Mouse (Mus musculus) heart, embryonic 11.5 days (tissue): Measurements from ENCODE around the gene Npdc1. TPM values are rescaled to one million over a fixed set of nuclear protein-coding genes. Genes with fewer than 3 reads are reported as not detected.

Experiments used
- ATAC-seq: fragments of 200-750 bp; cut with Nextera tagmentation; replicated peaks from 2 replicates; pipeline ENCODE4 v1.8.0; 2017; ENCODE audit warnings: moderate library complexity; ENCODE audit not compliant: insufficient number of reproducible peaks, low FRiP score, low TSS enrichment
- H3K27ac ChIP-seq: fragments of 300-500 bp; sonication (generic); 2 replicates; pipeline ENCODE4 v1.5.1; 2014; ENCODE audit warnings: mild to moderate bottlenecking, low read depth, low read length
- H3K27me3 ChIP-seq: fragments of 300-500 bp; sonication (generic); 2 replicates; pipeline ENCODE4 v1.6.1; 2014; ENCODE audit warnings: mild to moderate bottlenecking, low read length, mixed read lengths; ENCODE audit not compliant: control insufficient read depth, insufficient read depth
- H3K36me3 ChIP-seq: fragments of 300-500 bp; sonication (generic); 2 replicates; pipeline ENCODE4 v1.6.1; 2014; ENCODE audit warnings: mild to moderate bottlenecking, low read length, moderate library complexity, mixed read lengths; ENCODE audit not compliant: control insufficient read depth, insufficient read depth
- H3K4me1 ChIP-seq: fragments of 300-500 bp; sonication (generic); 2 replicates; pipeline ENCODE4 v1.6.1; 2014; ENCODE audit warnings: low read length; ENCODE audit not compliant: control insufficient read depth, insufficient read depth
- H3K4me2 ChIP-seq: fragments of 300-500 bp; sonication (generic); 2 replicates; pipeline ENCODE4 v1.6.1; 2014; ENCODE audit warnings: mild to moderate bottlenecking, moderate library complexity
- H3K4me3 ChIP-seq: fragments of 300-500 bp; sonication (generic); 2 replicates; pipeline ENCODE4 v1.5.1; 2014; ENCODE audit warnings: low read depth, low read length
- H3K9ac ChIP-seq: fragments of 300-500 bp; sonication (generic); 2 replicates; pipeline ENCODE4 v1.6.1; 2014; ENCODE audit warnings: mild to moderate bottlenecking, low read depth, low read length, moderate library complexity
- H3K9me3 ChIP-seq: fragments of 300-500 bp; sonication (generic); replicated peaks from 2 replicates; pipeline ENCODE4 v1.6.1; 2016; ENCODE audit warnings: low read length; ENCODE audit not compliant: control insufficient read depth
- WGBS: fragments of 180-500 bp; shearing (Covaris S2); extraction: QIAGEN DNeasy Blood & Tissue Kit; methylation state at CpG from one replicate; pipeline ENCODE4 v1.1.7; 2014; ENCODE audit not compliant: insufficient replicate concordance; 5-methylcytosine and 5-hydroxymethylcytosine counted together
- polyA plus RNA-seq: library from polyadenylated mRNA; unstranded; fragments of >200 nt; fragmentation: Nextera tagmentation; extraction: Ambion mirVana; gene quantifications from 2 replicates; pipeline ENCODE4 v1.2.1, GENCODE M21; 2014

Gene Npdc1
- polyA plus RNA-seq, 1 experiment from 2014 or later, result 18.9 TPM

GRCm38 (mm10) chr2:25422587-25423410, 23.6 kb downstream of the Npdc1 start, which contains the start of gene Fut7:
TSS of gene Fut7 (plus strand) at chr2:25423267.
- 48% methylated on average over 17 of the region's 17 CpGs for WGBS
- H3K9ac ChIP-seq, result no peak within 1 kb of the TSS
- H3K9me3 ChIP-seq, result no peaks in the 10 kb centered on the region
- no peak within 1 kb of the TSS for H3K4me2 ChIP-seq
- H3K4me1 ChIP-seq, result no peaks in the 10 kb centered on the region
- no peaks in the 10 kb centered on the region for H3K36me3 ChIP-seq
- peaks cover 43% of the 10 kb centered on the region for H3K27me3 ChIP-seq
- no peak within 1 kb of the TSS for H3K4me3 ChIP-seq
- no peak for ATAC-seq
- no peak within 1 kb of the TSS for H3K27ac ChIP-seq

GRCm38 (mm10) chr2:25423626-25424025, 24.5 kb downstream of the Npdc1 start:
- Histone ChIP-seq H3K4me1 (no peaks in the 10 kb centered on the region; the same call in 1 of the 2 replicates), H3K9ac (no peak overlapping the region), H3K36me3 (no peaks in the 10 kb centered on the region), H3K9me3 (no peaks in the 10 kb centered on the region), H3K4me2 (no peak overlapping the region), H3K27ac (no peak overlapping the region), H3K4me3 (no peak overlapping the region), H3K27me3 (peaks cover 43% of the 10 kb centered on the region)
- ATAC-seq, result no peak
- WGBS, result 21% methylated on average over 1 of the region's 1 CpGs

- Histone ChIP-seq H3K4me2 (no peak overlapping the region), H3K9ac (no peak overlapping the region), H3K27me3 (peaks cover 59% of the 10 kb centered on the region), H3K4me1 (no peaks in the 10 kb centered on the region; the same call in 1 of the 2 replicates), H3K9me3 (no peaks in the 10 kb centered on the region), H3K36me3 (no peaks in the 10 kb centered on the region), H3K4me3 (no peak overlapping the region), H3K27ac (no peak overlapping the region)
- WGBS, result 45% methylated on average over 27 of the region's 27 CpGs
- no peak for ATAC-seq
Observed at GRCm38 (mm10) chr2:25425481-25425880, 26.3 kb downstream of the Npdc1 start.

- ATAC-seq, result no peak
- H3K9me3 ChIP-seq, result no peaks in the 10 kb centered on the region
- H3K4me3 ChIP-seq, result no peak overlapping the region
- H3K27me3 ChIP-seq, result peaks cover 66% of the 10 kb centered on the region
- 27% methylated on average over 5 of the region's 5 CpGs for WGBS
- H3K27ac ChIP-seq, result no peak overlapping the region
- no peak overlapping the region for H3K9ac ChIP-seq
- no peaks in the 10 kb centered on the region; the same call in 1 of the 2 replicates for H3K4me1 ChIP-seq
- no peaks in the 10 kb centered on the region for H3K36me3 ChIP-seq
- no peak overlapping the region for H3K4me2 ChIP-seq
Observed at GRCm38 (mm10) chr2:25426721-25427191, 27.6 kb downstream of the Npdc1 start.

GRCm38 (mm10) chr2:25427256-25427655, 28.1 kb downstream of the Npdc1 start:
- H3K36me3 ChIP-seq, result no peaks in the 10 kb centered on the region
- ATAC-seq, result no peak

GRCm38 (mm10) chr2:25428442-25429236, 29.5 kb downstream of the Npdc1 start, which contains the start of gene Abca2:
TSS of gene Abca2 (plus strand) at chr2:25428703.
- Histone ChIP-seq H3K4me2 (peak within 1 kb of the TSS; percentile 91), H3K9ac (peak within 1 kb of the TSS; percentile 73), H3K27me3 (peaks cover 55% of the 10 kb centered on the region), H3K36me3 (no peaks in the 10 kb centered on the region), H3K9me3 (no peaks in the 10 kb centered on the region), H3K4me3 (peak within 1 kb of the TSS; percentile 69), H3K27ac (no peak within 1 kb of the TSS), H3K4me1 (no peaks in the 10 kb centered on the region; the same call in 1 of the 2 replicates)
- peak; percentile 76 for ATAC-seq
- under 1% methylated on average over 83 of the region's 89 CpGs for WGBS

More at GRCm38 (mm10) chr2:25427256-25427655, 28.1 kb downstream of the Npdc1 start:
- WGBS, result 80% methylated on average over 5 of the region's 5 CpGs
- H3K4me3 ChIP-seq, result no peak overlapping the region
- no peaks in the 10 kb centered on the region; the same call in 1 of the 2 replicates for H3K4me1 ChIP-seq
- no peaks in the 10 kb centered on the region for H3K9me3 ChIP-seq
- H3K27me3 ChIP-seq, result peaks cover 66% of the 10 kb centered on the region
- no peak overlapping the region for H3K27ac ChIP-seq
- H3K9ac ChIP-seq, result no peak overlapping the region
- H3K4me2 ChIP-seq, result no peak overlapping the region

GRCm38 (mm10) chr2:25429435-25430180, 30.5 kb downstream of the Npdc1 start:
- no peaks in the 10 kb centered on the region for H3K9me3 ChIP-seq
- peak overlapping the region; percentile 69 for H3K4me3 ChIP-seq
- peaks cover 51% of the 10 kb centered on the region for H3K27me3 ChIP-seq
- no peaks in the 10 kb centered on the region for H3K36me3 ChIP-seq
- ATAC-seq, result no peak
- no peak overlapping the region for H3K27ac ChIP-seq
- H3K4me2 ChIP-seq, result peak overlapping the region; percentile 91
- no peaks in the 10 kb centered on the region; the same call in 1 of the 2 replicates for H3K4me1 ChIP-seq
- no peak overlapping the region for H3K9ac ChIP-seq
- 77% methylated on average over 5 of the region's 5 CpGs for WGBS
